Mouse (Mus musculus): ENCODE data around the gene Cpm.
"Not testable (repeated sequence)": the region's sequence is repeated elsewhere in the genome, so short reads cannot be mapped to it uniquely, and the experiment has no call there.

Cpm gene

DNA sequence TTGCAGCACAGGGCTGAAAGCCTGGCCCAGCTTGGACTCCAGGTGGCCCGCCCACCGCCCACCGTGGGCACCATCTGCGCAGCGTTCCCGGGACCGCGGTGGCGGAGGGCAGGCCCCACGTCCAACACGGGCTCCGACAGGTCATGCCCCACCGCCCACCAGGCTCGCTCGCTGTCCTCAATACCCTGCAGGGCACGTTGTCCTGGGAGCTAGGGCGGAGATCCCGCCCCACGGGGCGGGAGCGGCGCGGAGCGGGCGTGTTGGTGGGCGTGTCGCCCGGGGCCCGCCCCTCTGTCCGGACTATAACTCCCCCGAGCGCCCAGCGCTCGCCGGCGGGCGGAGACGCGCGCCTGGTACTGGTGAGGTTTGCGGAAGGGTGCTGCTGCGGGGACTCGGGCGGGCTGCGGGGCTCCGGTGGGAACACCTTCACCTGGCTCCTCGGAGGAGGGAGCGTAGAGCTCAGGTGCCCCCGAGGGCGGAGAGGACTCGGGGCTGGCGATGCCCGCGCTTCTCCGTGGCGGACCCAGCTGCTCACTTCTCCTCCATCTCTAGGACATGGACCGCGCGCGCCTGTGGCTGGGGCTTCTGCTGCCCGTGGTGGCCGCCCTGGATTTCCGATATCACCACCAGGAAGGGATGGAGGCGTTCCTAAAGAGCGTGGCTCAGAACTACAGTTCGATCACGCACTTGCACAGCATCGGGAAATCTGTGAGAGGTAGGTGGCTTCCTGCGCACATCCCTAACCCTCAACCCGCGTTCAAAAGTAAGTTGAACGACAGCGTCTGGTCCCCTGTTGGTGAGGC is at the start of gene Cpm:
Gene Cpm, plus strand, starts transcription at position 332 of the 803 bp plus-strand sequence.
- peak; percentile 91 for DNase-seq (ENCODE audit: low read depth, low spot score)

DNA sequence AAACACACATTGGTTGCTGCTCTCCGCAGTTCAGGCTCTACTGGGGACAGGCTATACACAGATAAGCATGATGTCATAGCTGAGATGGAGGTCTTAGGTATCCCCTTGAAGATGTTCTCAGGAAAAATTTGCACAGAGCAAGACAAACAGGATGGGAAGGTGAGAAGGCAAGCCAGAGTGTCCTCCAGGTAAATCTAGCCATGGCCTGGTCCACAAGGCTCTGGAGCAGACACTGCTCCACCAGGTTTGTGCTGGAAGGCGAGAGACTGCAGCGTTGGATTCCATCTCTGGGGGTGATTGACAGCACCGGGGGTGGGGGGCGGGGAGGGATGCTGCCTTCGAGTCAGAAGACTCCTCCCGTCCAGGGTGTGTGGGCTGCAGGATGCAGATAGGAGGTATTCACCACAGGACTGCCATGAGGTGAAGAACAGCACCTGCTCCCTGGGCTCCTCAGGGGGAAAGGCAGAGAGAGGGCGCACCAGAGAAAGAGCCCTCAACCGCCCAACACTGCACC is 49.5 kb upstream of the Cpm start:
- peak; percentile 91 for DNase-seq (ENCODE audit: low read depth, low spot score)

DNA sequence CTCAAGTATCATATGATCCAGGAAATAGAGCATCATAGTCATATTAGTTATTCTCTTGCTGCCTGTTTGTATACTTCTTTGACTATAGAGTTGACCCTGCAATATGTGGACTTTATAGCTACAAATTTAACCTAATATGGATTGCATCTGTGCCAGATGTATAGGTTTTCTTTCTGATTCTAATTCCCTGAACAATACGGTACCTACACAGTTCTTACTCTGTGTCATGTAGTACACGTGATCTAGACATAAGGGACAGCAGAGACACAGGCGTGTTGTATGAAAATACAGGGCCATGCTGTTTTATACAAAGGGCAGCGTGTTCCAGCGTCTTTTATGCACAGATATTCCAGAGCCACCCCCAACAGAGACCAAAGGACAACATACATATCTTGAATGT is 48.9 kb upstream of the Cpm start:
- peak; percentile 93 for DNase-seq (ENCODE audit: low read depth, low spot score)

- DNase-seq (ENCODE audit: low read depth, low spot score) = peak; percentile 94
Observed at GRCm38 (mm10) chr10:117581007-117581752, 48.1 kb upstream of the Cpm start.

- no peak for DNase-seq (ENCODE audit: low read depth, low spot score)
Observed at GRCm38 (mm10) chr10:117581753-117582062, 47.6 kb upstream of the Cpm start.

DNA sequence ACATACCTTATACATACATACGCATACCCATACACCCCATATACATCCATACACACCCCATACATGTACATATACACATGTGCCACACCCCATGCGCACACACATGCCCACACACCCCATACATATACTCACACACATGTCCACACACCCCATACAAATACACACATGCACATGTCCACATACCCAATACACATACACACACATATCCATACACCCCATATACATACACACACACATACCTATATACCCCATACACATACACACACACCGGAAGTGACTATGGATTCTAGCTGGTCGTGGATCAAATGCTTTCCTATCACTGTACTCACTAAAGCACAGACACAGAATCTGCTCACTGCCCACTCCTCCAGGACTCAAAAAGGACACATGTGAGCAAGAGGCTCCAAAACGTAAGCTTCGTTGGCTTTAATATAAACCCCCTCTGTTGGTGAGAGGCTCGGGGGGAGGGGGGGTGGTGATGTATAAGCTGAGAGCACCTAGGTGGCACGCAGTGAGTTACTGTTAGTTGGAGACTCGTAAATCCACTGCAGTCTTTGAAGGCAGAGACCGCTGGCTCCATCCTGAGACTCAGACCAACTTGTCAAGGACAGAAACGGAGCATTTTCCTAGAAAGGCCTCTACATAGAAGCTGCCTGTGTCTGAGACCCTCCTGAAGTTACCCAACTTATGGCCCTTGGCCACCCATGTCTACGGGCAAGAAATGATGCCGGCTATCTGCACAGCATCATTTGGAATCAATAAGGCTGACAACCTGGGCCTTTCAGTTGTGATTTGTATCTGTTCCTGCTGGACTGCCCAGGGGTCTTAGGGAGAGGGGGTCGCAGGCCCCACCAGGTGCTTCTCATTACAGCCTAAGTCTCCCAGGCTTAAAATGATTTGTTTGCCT is 45.9 kb upstream of the Cpm start:
- peak; percentile 93 for DNase-seq (ENCODE audit: low read depth, low spot score)

- peak; percentile 93 for DNase-seq (ENCODE audit: low read depth, low spot score)
Observed at GRCm38 (mm10) chr10:117584102-117584501, 45.2 kb upstream of the Cpm start.

- peak; percentile 92 for DNase-seq (ENCODE audit: low read depth, low spot score)
Observed at GRCm38 (mm10) chr10:117584566-117585515, 44.5 kb upstream of the Cpm start.

DNA sequence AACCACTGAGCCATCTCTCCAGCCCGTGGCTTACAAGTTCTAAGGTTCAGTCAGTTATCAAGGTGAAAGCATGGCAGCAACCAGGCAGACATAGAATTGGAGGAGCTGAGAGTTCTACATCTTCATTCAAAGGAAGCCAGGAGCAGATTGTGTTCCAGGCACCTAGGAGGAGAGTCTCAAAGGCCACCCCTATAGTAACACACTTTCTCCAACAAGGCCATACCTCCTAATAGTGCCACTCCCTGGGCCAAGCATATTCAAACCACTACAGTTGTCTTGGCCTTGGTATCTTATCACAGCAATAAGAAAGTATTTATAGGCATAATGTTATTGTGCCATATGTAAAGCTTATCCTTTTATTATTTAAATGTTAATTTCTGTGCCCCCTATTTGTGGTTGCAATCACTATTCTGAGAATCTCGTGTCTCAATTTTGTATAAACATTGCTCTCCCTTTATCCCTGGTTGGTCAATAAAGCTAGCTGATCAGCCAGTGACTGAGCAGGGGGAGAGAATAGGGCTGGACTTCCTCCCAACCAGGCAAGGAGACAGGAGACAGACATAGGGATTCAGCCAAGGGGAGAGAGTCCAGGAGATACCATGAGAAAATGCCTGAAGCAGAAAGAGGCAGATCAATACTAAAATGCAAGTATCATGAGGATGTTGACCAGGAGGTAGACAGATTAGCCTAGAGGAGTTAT is 43.5 kb upstream of the Cpm start:
- DNase-seq (ENCODE audit: low read depth, low spot score) = peak; percentile 92

- peak; percentile 94 for DNase-seq (ENCODE audit: low read depth, low spot score)
Observed at GRCm38 (mm10) chr10:117586859-117587258, 42.4 kb upstream of the Cpm start.

DNA sequence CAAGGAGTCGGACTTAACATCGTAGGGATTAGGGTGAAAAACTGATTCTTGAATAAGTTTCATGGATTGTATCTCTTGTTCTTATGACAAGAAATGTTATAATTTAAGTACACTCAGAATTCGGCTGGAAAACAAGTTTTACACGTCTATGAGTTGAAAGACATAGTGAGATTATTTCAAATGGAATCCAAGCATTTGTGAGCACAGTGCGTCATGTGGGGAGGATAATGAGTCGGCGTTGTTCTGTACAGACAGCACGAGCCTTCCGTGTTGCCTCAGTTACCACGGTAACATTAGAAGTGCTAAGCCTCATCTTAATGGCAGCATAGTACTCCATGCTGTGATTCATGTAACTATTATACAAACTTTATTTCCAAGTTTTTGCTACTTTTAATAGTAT is 42.0 kb upstream of the Cpm start:
- peak; percentile 94 for DNase-seq (ENCODE audit: low read depth, low spot score)

GRCm38 (mm10) chr10:117588416-117589143 is 40.7 kb upstream of the Cpm start:
- not testable (repeated sequence) for DNase-seq (ENCODE audit: low read depth, low spot score)

DNA sequence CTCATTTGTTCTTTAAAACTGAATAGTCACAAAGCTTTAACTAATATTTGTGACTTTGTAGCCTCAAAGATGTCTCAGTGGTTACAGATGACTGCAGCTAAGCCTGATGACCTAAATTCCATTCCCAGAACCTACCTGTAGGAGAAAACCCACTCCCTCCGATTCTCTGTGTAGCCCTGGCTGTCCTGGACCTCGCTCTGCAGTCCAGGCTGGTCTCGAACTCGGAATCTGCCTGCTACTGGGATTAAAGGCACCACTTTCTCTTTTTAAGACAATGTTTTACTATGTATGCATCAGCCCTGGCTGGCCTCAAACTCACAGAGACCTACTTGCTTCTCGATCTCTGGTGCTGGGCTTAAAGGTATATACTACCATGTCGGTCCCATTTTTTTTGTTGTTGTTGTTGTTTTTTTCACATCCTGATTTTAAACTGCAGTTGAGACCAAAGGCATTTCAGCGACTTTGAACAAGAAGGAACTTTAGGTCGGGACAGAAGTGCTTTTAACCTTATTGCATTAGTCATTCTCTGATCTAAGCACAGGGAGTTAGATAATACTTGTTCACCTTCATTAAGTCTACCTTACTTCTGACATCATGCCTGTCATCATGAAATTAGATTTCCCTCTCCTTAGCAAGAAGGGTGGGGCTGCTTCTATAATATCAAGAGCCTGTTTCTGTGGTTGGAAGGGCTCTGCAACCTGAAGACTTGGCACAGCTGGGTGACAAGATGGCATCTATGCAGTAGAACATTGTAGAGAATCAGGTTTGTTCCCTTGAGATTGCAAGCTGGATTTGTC is 40.0 kb upstream of the Cpm start:
- DNase-seq (ENCODE audit: low read depth, low spot score) = peak; percentile 94

DNA sequence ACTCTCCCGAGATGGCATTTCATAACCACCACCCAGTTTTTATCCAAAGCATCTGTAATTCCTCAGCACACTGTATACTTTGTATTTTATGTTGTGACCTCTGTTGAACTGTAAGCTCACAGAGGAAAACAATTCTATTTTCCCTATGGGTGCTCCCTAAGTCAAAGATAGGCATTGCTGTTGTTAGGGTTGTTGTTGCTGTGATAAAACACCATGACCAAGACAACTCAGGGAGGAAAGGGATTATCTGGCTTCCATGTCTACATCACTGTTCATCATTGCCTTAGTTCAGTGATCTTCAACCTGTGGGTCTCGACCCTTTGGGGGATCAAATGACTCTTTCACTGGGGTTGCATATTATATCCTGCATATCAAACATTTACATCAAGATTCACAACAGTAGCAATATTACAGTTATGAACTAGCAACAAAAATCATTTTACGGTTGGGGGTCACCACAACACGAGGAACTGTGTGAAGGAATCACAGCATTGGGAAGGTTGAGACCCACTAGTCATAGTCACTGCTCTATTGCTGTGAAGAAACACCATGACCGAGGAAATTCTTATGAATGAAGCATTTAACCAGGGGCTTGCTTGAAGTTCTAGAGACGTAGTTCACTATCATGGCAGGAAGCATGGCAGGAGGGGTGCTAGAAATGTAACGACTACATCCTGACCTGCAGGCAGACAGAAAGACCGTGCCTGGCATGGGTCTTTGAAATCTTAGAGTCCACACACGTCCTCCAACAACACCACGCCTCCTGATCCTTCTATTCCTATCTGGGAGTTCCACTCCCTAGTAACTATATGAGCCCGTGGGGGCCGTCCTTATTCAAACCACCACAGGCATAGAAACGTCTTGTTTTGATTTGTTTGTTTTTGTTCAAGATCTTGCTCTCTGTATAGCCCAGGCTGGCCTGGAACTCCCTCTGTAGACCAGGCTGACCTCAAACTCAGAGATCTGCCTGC is 38.7 kb upstream of the Cpm start:
- DNase-seq (ENCODE audit: low read depth, low spot score) = peak; percentile 94

DNA sequence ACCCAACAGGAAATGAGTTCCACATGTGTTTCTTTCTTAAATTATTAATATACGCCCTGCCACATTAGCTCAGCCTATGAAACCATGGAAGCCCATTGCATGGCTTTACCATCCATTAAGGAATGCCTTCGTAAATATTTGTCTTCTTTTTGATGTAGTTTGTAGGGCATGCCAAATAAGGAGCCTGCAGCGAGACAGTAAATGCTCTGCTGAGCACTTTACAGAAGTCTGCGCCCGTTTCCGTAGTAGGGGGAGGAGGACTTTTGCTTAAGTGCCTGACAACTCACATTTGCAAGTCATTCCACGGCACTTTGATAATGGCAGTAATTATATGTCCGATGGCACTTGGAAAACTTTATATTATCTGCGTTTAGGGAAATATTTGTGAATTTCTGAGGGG is 37.5 kb upstream of the Cpm start:
- peak; percentile 93 for DNase-seq (ENCODE audit: low read depth, low spot score)

- DNase-seq (ENCODE audit: low read depth, low spot score) = peak; percentile 93
Observed at GRCm38 (mm10) chr10:117592306-117593040, 36.8 kb upstream of the Cpm start.
